Mouse (Mus musculus): ENCODE measurements around the gene Bfsp2. TPM values are rescaled to one million over a fixed set of nuclear protein-coding genes. Genes with fewer than 3 reads are reported as not detected.

Gene Bfsp2
- total and polyA plus RNA-seq, 2 experiments from 2014 or later = 2.4 to 2.6 TPM

GRCm38 (mm10) chr9:103486262-103486661, 6.0 kb upstream of the Bfsp2 start:
- no peaks in the 10 kb centered on the region for H3K27me3 ChIP-seq (ENCODE audit: insufficient read depth, low read length)
- H3K36me3 ChIP-seq (ENCODE audit: insufficient read depth) = peaks cover 19% of the 10 kb centered on the region; the same call in 1 of the 2 replicates
- ATAC-seq (0 out of 2 replicates have a peak, but pooled peaks have one; percentile 21), DNase-seq (no peak)
- H3K4me1 ChIP-seq (ENCODE audit: insufficient read depth) = no peaks in the 10 kb centered on the region
- H3K9me3 ChIP-seq (ENCODE audit: low read length) = no peaks in the 10 kb centered on the region
- no peak overlapping the region for H3K4me2 ChIP-seq (ENCODE audit: low read depth)
- no peak overlapping the region for H3K27ac ChIP-seq (ENCODE audit: low read depth, low read length)
- H3K9ac ChIP-seq = no peak overlapping the region
- H3K4me3 ChIP-seq (ENCODE audit: low read depth, low read length) = no peak overlapping the region
- WGBS = 79% methylated on average over 6 of the region's 6 CpGs
- TF ChIP-seq CTCF (IDR thresholded peaks at IDR 0.05; ENCODE audit: low read depth) = no peak

- H3K9ac ChIP-seq = no peak overlapping the region
- TF ChIP-seq CTCF (IDR thresholded peaks at IDR 0.05; ENCODE audit: low read depth) = no peak
- no peak overlapping the region for H3K27ac ChIP-seq (ENCODE audit: low read depth, low read length)
- 42% methylated on average over 8 of the region's 8 CpGs for WGBS
- no peak for ATAC-seq
- no peaks in the 10 kb centered on the region; the same call in 1 of the 2 replicates for H3K4me1 ChIP-seq (ENCODE audit: insufficient read depth)
- H3K9me3 ChIP-seq (ENCODE audit: low read length) = no peaks in the 10 kb centered on the region
- H3K4me2 ChIP-seq (ENCODE audit: low read depth) = no peak overlapping the region
- DNase-seq = no peak
- peaks cover 19% of the 10 kb centered on the region; the same call in 1 of the 2 replicates for H3K36me3 ChIP-seq (ENCODE audit: insufficient read depth)
- no peaks in the 10 kb centered on the region for H3K27me3 ChIP-seq (ENCODE audit: insufficient read depth, low read length)
- H3K4me3 ChIP-seq (ENCODE audit: low read depth, low read length) = no peak overlapping the region
Observed at GRCm38 (mm10) chr9:103485606-103486005, 5.4 kb upstream of the Bfsp2 start.

GRCm38 (mm10) chr9:103480603-103481220, 492 bp upstream of the Bfsp2 start:
- WGBS = 49% methylated on average over 8 of the region's 8 CpGs

GRCm38 (mm10) chr9:103475414-103475813, 4.8 kb downstream of the Bfsp2 start:
- no peaks in the 10 kb centered on the region; the same call in 1 of the 2 replicates for H3K4me1 ChIP-seq (ENCODE audit: insufficient read depth)
- no peak overlapping the region for H3K4me3 ChIP-seq (ENCODE audit: low read depth, low read length)
- DNase-seq = no peak
- no peak overlapping the region for H3K4me2 ChIP-seq (ENCODE audit: low read depth)
- no peak overlapping the region for H3K27ac ChIP-seq (ENCODE audit: low read depth, low read length)
- H3K9me3 ChIP-seq (ENCODE audit: low read length) = no peaks in the 10 kb centered on the region
- H3K27me3 ChIP-seq (ENCODE audit: insufficient read depth, low read length) = no peaks in the 10 kb centered on the region
- no peak for TF ChIP-seq CTCF (IDR thresholded peaks at IDR 0.05; ENCODE audit: low read depth)
- no peak for ATAC-seq
- WGBS = 81% methylated on average over 6 of the region's 6 CpGs
- H3K9ac ChIP-seq = no peak overlapping the region
- no peaks in the 10 kb centered on the region for H3K36me3 ChIP-seq (ENCODE audit: insufficient read depth)

More at GRCm38 (mm10) chr9:103480603-103481220, 492 bp upstream of the Bfsp2 start:
- no peak overlapping the region for H3K4me2 ChIP-seq (ENCODE audit: low read depth)
- no peak for DNase-seq
- 0 out of 2 replicates have a peak, but pooled peaks cover 4% of the 10 kb centered on the region for H3K36me3 ChIP-seq (ENCODE audit: insufficient read depth)
- H3K9me3 ChIP-seq (ENCODE audit: low read length) = no peaks in the 10 kb centered on the region
- H3K9ac ChIP-seq = no peak overlapping the region
- no peak overlapping the region for H3K4me3 ChIP-seq (ENCODE audit: low read depth, low read length)
- no peak for TF ChIP-seq CTCF (IDR thresholded peaks at IDR 0.05; ENCODE audit: low read depth)
- no peaks in the 10 kb centered on the region for H3K27me3 ChIP-seq (ENCODE audit: insufficient read depth, low read length)
- H3K4me1 ChIP-seq (ENCODE audit: insufficient read depth) = no peaks in the 10 kb centered on the region; the same call in 1 of the 2 replicates
- no peak overlapping the region; the same call in 1 of the 2 replicates for H3K27ac ChIP-seq (ENCODE audit: low read depth, low read length)
- peak; percentile 28 for ATAC-seq

GRCm38 (mm10) chr9:103473915-103474688, 6.1 kb downstream of the Bfsp2 start:
- WGBS = 9% methylated on average over 13 of the region's 13 CpGs
- H3K4me1 ChIP-seq (ENCODE audit: insufficient read depth) = no peaks in the 10 kb centered on the region
- DNase-seq = peak; percentile 37
- no peak overlapping the region for H3K4me2 ChIP-seq (ENCODE audit: low read depth)
- H3K27ac ChIP-seq (ENCODE audit: low read depth, low read length) = no peak overlapping the region; the same call in 1 of the 2 replicates
- H3K4me3 ChIP-seq (ENCODE audit: low read depth, low read length) = no peak overlapping the region
- H3K9me3 ChIP-seq (ENCODE audit: low read length) = no peaks in the 10 kb centered on the region
- H3K27me3 ChIP-seq (ENCODE audit: insufficient read depth, low read length) = no peaks in the 10 kb centered on the region
- peak; percentile 56 for ATAC-seq
- no peaks in the 10 kb centered on the region for H3K36me3 ChIP-seq (ENCODE audit: insufficient read depth)
- H3K9ac ChIP-seq = peak overlapping the region; percentile 4; the same call in 1 of the 2 replicates
- TF ChIP-seq CTCF (IDR thresholded peaks at IDR 0.05; ENCODE audit: low read depth) = no peak

- Histone ChIP-seq H3K27ac (ENCODE audit: low read depth, low read length) (no peak overlapping the region), H3K4me1 (ENCODE audit: insufficient read depth) (no peaks in the 10 kb centered on the region), H3K4me3 (ENCODE audit: low read depth, low read length) (no peak overlapping the region), H3K27me3 (ENCODE audit: insufficient read depth, low read length) (no peaks in the 10 kb centered on the region), H3K4me2 (ENCODE audit: low read depth) (no peak overlapping the region), H3K9me3 (ENCODE audit: low read length) (no peaks in the 10 kb centered on the region), H3K9ac (no peak overlapping the region), H3K36me3 (ENCODE audit: insufficient read depth) (no peaks in the 10 kb centered on the region)
- ATAC-seq (no peak), DNase-seq (no peak)
- TF ChIP-seq CTCF (IDR thresholded peaks at IDR 0.05; ENCODE audit: low read depth) = no peak
- WGBS = 33% methylated on average over 11 of the region's 11 CpGs
Observed at GRCm38 (mm10) chr9:103471784-103472183, 8.4 kb downstream of the Bfsp2 start.

- WGBS = 72% methylated on average over 5 of the region's 5 CpGs
- DNase-seq = no peak
- Histone ChIP-seq H3K36me3 (ENCODE audit: insufficient read depth) (no peaks in the 10 kb centered on the region), H3K9ac (no peak overlapping the region), H3K27me3 (ENCODE audit: insufficient read depth, low read length) (no peaks in the 10 kb centered on the region), H3K4me3 (ENCODE audit: low read depth, low read length) (no peak overlapping the region), H3K9me3 (ENCODE audit: low read length) (no peaks in the 10 kb centered on the region), H3K4me1 (ENCODE audit: insufficient read depth) (peaks cover 3% of the 10 kb centered on the region), H3K27ac (ENCODE audit: low read depth, low read length) (no peak overlapping the region), H3K4me2 (ENCODE audit: low read depth) (no peak overlapping the region)
- ATAC-seq = no peak
- peak; percentile 47 for TF ChIP-seq CTCF (IDR thresholded peaks at IDR 0.05; ENCODE audit: low read depth)
Observed at GRCm38 (mm10) chr9:103469516-103469915, 10.7 kb downstream of the Bfsp2 start.

Measured in forebrain, postnatal 0 days (tissue).